8 mouse cellular contexts compared by ENCODE assay signal in the genomic region with DNA sequence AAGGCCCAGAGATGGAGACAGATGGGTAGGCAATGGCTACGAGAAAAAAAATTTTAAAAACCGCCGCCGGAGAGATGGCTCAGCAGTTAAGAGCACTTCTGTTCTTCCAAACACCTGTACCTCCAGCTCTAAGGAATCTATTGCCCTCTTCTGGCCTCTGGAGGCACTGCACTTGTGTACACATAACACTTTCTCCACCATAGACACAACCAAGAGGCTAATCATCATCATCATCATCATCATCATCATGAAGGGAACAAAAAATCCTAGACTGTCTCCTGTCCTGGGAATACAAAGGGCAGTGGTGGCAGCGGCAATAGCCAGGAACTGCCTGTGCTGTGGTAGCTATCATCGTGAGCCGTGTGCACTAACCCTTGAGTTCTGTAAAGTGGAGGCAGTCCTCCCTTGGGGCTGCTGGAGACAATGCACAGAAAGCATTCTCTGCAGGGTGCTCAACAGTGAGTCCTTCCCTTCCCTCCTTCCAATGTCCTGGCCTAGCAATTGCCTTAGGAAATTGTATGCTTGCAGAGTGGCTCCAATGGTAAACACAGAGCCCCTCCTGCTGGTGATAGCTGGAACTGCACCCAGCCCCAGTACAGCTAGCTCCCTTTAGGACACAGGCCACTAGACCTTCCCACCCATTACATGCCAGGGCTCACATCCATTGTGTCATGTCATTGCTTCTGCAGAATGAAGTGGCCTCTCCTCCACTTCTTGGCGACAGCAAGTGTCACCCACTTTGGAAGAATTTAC. TPM values are rescaled to one million over a fixed set of nuclear protein-coding genes. Genes with fewer than 3 reads are reported as not detected.
A peak's percentile ranks its signal among the peaks of the same experiment; 100 is the strongest.
DNase-seq lines count a peak whose midpoint lies in the region; ATAC-seq and TF ChIP-seq lines count a peak whose summit lies in the region.

No protein-coding gene starts in this region.

- H3K9ac ChIP-seq in neural tube, embryonic 15.5 days (replicated peaks), result no peak overlapping the region
- H3K9ac ChIP-seq in kidney, postnatal 0 days (ENCODE audit: low read depth, low read length), result no peak overlapping the region
- H3K9ac ChIP-seq in liver, embryonic 14.5 days (replicated peaks), result no peak overlapping the region

- no peaks in the 10 kb centered on the region for H3K27me3 ChIP-seq in neural tube, embryonic 15.5 days (replicated peaks)
- H3K27me3 ChIP-seq in kidney, postnatal 0 days (ENCODE audit: insufficient read depth, low read length), result no peaks in the 10 kb centered on the region
- H3K27me3 ChIP-seq in liver, embryonic 14.5 days (ENCODE audit: control insufficient read depth, insufficient read depth, low read length), result no peaks in the 10 kb centered on the region

- H3K4me2 ChIP-seq in neural tube, embryonic 15.5 days, result no peak overlapping the region
- H3K4me2 ChIP-seq in kidney, postnatal 0 days (ENCODE audit: low read length), result no peak overlapping the region
- H3K4me2 ChIP-seq in liver, embryonic 14.5 days (ENCODE audit: low read depth), result no peak overlapping the region

- no peak overlapping the region for H3K27ac ChIP-seq in neural tube, embryonic 15.5 days (replicated peaks)
- no peak overlapping the region for H3K27ac ChIP-seq in kidney, postnatal 0 days
- H3K27ac ChIP-seq in liver, embryonic 14.5 days, result no peak overlapping the region

- peak; percentile 74 for DNase-seq in neural tube, embryonic 10.5 days (ENCODE audit: extremely low spot score, low spot score)
- peak; percentile 66 for DNase-seq in c-Kit-negative CD71-positive TER-119-positive erythroid progenitor cells, embryonic 14.5 days (ENCODE audit: low read depth, low spot score)
- peak; percentile 40 for DNase-seq in gastrocnemius, postnatal 25 days
- peak; percentile 65 for DNase-seq in kidney, postnatal 0 days (ENCODE audit: low spot score)
- DNase-seq in liver, embryonic 14.5 days (ENCODE audit: low read depth in 3 of 3, low spot score in 3 of 3), result peak; percentile 61 to 66 (median 63)
- DNase-seq in retina, embryonic 14.5 days (ENCODE audit: low spot score), result peak; percentile 72
- DNase-seq in thymus, postnatal 36 days, result peak; percentile 79 to 81

- no peak for ATAC-seq in neural tube, embryonic 15.5 days (ENCODE audit: low FRiP score)
- no peak for ATAC-seq in kidney, postnatal 0 days (replicated peaks; ENCODE audit: low FRiP score, low read depth)
- peak; percentile 73 for ATAC-seq in liver, embryonic 14.5 days (ENCODE audit: insufficient read depth)

- WGBS in neural tube, embryonic 15.5 days, result 71% methylated on average over 8 of the region's 8 CpGs
- WGBS in kidney, postnatal 0 days, result 68% methylated on average over 8 of the region's 8 CpGs
- 43% methylated on average over 8 of the region's 8 CpGs for WGBS in liver, embryonic 14.5 days (ENCODE audit: insufficient replicate concordance)

- TF ChIP-seq EP300 in liver, embryonic 14.5 days (IDR thresholded peaks at IDR 0.05; ENCODE audit: low read depth), result no peak

- H3K36me3 ChIP-seq in neural tube, embryonic 15.5 days, result peaks cover 43% of the 10 kb centered on the region
- peaks cover 20% of the 10 kb centered on the region for H3K36me3 ChIP-seq in kidney, postnatal 0 days (ENCODE audit: insufficient read depth, low read length)
- peaks cover 21% of the 10 kb centered on the region for H3K36me3 ChIP-seq in liver, embryonic 14.5 days (replicated peaks; ENCODE audit: control insufficient read depth, insufficient read depth, low read depth)

- TF ChIP-seq CTCF in kidney, postnatal 0 days (IDR thresholded peaks at IDR 0.05; ENCODE audit: low read depth), result peak; percentile 78
- peak; percentile 97 for TF ChIP-seq CTCF in liver, embryonic 14.5 days (IDR thresholded peaks at IDR 0.05; ENCODE audit: low read depth)

- no peak overlapping the region for H3K4me3 ChIP-seq in neural tube, embryonic 15.5 days (replicated peaks)
- no peak overlapping the region for H3K4me3 ChIP-seq in kidney, postnatal 0 days (replicated peaks; ENCODE audit: low read depth, low read length)
- H3K4me3 ChIP-seq in liver, embryonic 14.5 days (ENCODE audit: insufficient read depth in 1 of 2, low read depth in 2 of 2, low read length in 2 of 2), result no peak overlapping the region

- no peaks in the 10 kb centered on the region for H3K4me1 ChIP-seq in neural tube, embryonic 15.5 days
- no peaks in the 10 kb centered on the region for H3K4me1 ChIP-seq in kidney, postnatal 0 days (replicated peaks; ENCODE audit: insufficient read depth, low read length)
- H3K4me1 ChIP-seq in liver, embryonic 14.5 days (replicated peaks; ENCODE audit: control insufficient read depth in 2 of 2, insufficient read depth in 2 of 2, low read length in 1 of 2), result no peaks in the 10 kb centered on the region

- no peaks in the 10 kb centered on the region; the same call in 1 of the 2 replicates for H3K9me3 ChIP-seq in neural tube, embryonic 15.5 days (replicated peaks)
- H3K9me3 ChIP-seq in kidney, postnatal 0 days (replicated peaks; ENCODE audit: low read length), result no peaks in the 10 kb centered on the region
- no peaks in the 10 kb centered on the region for H3K9me3 ChIP-seq in liver, embryonic 14.5 days (ENCODE audit: control insufficient read depth, low read length)

RNA-seq across cellular contexts. Expression of a gene that starts 19.2 kb away (rescaled TPM):
- 56.0 and 58.7 TPM in 2 replicates for polyA plus RNA-seq in neural tube, embryonic 15.5 days (2015; fragmentation: Nextera tagmentation; extraction: Ambion mirVana)
- 10 to 100 TPM; 13.1 to 13.5 TPM for total RNA-seq in gastrocnemius, postnatal 25 days (2021)
- polyA plus RNA-seq in kidney, postnatal 0 days (2015; fragmentation: Nextera tagmentation; extraction: Ambion mirVana), result 37.5 and 37.8 TPM in 2 replicates
- 27.2 and 37.2 TPM in 2 replicates for polyA plus RNA-seq in liver, embryonic 14.5 days (2012; rRNA removed)
- 33.8 and 37.2 TPM in 2 replicates for polyA plus RNA-seq in liver, embryonic 14.5 days (2014; fragmentation: Nextera tagmentation; extraction: Ambion mirVana)

RNA-seq across cellular contexts. Expression of a gene that starts 27.6 kb away (rescaled TPM):
- polyA plus RNA-seq in neural tube, embryonic 15.5 days (2015; fragmentation: Nextera tagmentation; extraction: Ambion mirVana), result 0.50 and 1.5 TPM in 2 replicates
- total RNA-seq in gastrocnemius, postnatal 25 days (2021), result 1 to 10 TPM in 1 of 2 experiments, under 1 TPM in 1; 0.69 to 1.2 TPM
- 1.0 TPM in 2 replicates for polyA plus RNA-seq in kidney, postnatal 0 days (2015; fragmentation: Nextera tagmentation; extraction: Ambion mirVana)
- polyA plus RNA-seq in liver, embryonic 14.5 days (2012; rRNA removed), result 2.0 and 2.3 TPM in 2 replicates
- 2.5 and 2.6 TPM in 2 replicates for polyA plus RNA-seq in liver, embryonic 14.5 days (2014; fragmentation: Nextera tagmentation; extraction: Ambion mirVana)

RNA-seq across cellular contexts. Expression of a gene that starts 55.7 kb away (rescaled TPM):
- 35.8 and 58.8 TPM in 2 replicates for polyA plus RNA-seq in neural tube, embryonic 15.5 days (2015; fragmentation: Nextera tagmentation; extraction: Ambion mirVana)
- 10 to 100 TPM; 11.2 to 12.4 TPM for total RNA-seq in gastrocnemius, postnatal 25 days (2021)
- 60.0 and 65.7 TPM in 2 replicates for polyA plus RNA-seq in kidney, postnatal 0 days (2015; fragmentation: Nextera tagmentation; extraction: Ambion mirVana)
- 43.2 and 55.6 TPM in 2 replicates for polyA plus RNA-seq in liver, embryonic 14.5 days (2012; rRNA removed)
- polyA plus RNA-seq in liver, embryonic 14.5 days (2014; fragmentation: Nextera tagmentation; extraction: Ambion mirVana), result 95.7 and 104 TPM in 2 replicates
